Mouse (Mus musculus) layer of hippocampus, postnatal 36 days (tissue): ENCODE results near the gene Vsnl1. TPM values are rescaled to one million over a fixed set of nuclear protein-coding genes. Genes with fewer than 3 reads are reported as not detected.

Experiments
- DNase-seq, 2 experiments: peaks; one replicate each; pipeline ENCODE4 v3.0.0; 2022
- total RNA-seq, 2 experiments: library from RNA; stranded (reverse); gene quantifications; 2 replicates each; pipeline ENCODE4 v1.2.3; 2021

The Vsnl1 gene
- total RNA-seq, 2 experiments from 2014 or later, result 382 to 418 TPM

GRCm38 (mm10) chr12:11379396-11379795, 57.0 kb downstream of the Vsnl1 start:
- DNase-seq, result no peak

- DNase-seq, result peak; percentile 40 to 41
These were observed 66.4 kb downstream of the Vsnl1 start for GRCm38 (mm10) chr12:11370056-11370455.

- DNase-seq, result no peak
These were observed 69.2 kb downstream of the Vsnl1 start for GRCm38 (mm10) chr12:11367099-11367765.

GRCm38 (mm10) chr12:11364870-11365269, 71.5 kb downstream of the Vsnl1 start:
- DNase-seq, result no peak

- DNase-seq, result no peak
These were observed 74.0 kb downstream of the Vsnl1 start for GRCm38 (mm10) chr12:11362435-11362834.

GRCm38 (mm10) chr12:11350895-11351294, 85.5 kb downstream of the Vsnl1 start:
- peak; percentile 69 to 74 for DNase-seq

GRCm38 (mm10) chr12:11349870-11350269, 86.5 kb downstream of the Vsnl1 start:
- DNase-seq, result no peak

GRCm38 (mm10) chr12:11348423-11348822, 88.0 kb downstream of the Vsnl1 start:
- peak; percentile 10 to 37 for DNase-seq

GRCm38 (mm10) chr12:11345963-11346362, 90.5 kb downstream of the Vsnl1 start:
- DNase-seq, result no peak

GRCm38 (mm10) chr12:11342020-11342600, 94.3 kb downstream of the Vsnl1 start:
- no peak for DNase-seq

- DNase-seq, result no peak
These were observed 98.2 kb downstream of the Vsnl1 start for GRCm38 (mm10) chr12:11338251-11338650.

- DNase-seq, result peak in 1 of 2 experiments; percentile 20
These were observed 99.6 kb downstream of the Vsnl1 start for GRCm38 (mm10) chr12:11336845-11337244.

- no peak for DNase-seq
These were observed 109.9 kb downstream of the Vsnl1 start for GRCm38 (mm10) chr12:11326483-11326882.

GRCm38 (mm10) chr12:11324480-11324879, 111.9 kb downstream of the Vsnl1 start:
- DNase-seq, result no peak

GRCm38 (mm10) chr12:11317671-11318070, 118.7 kb downstream of the Vsnl1 start:
- no peak for DNase-seq

- DNase-seq, result no peak
These were observed 122.6 kb downstream of the Vsnl1 start for GRCm38 (mm10) chr12:11313840-11314239.

- DNase-seq, result no peak
These were observed 125.3 kb downstream of the Vsnl1 start for GRCm38 (mm10) chr12:11311106-11311505.

- no peak for DNase-seq
These were observed 129.4 kb downstream of the Vsnl1 start for GRCm38 (mm10) chr12:11306753-11307645.

GRCm38 (mm10) chr12:11300858-11301257, 135.6 kb downstream of the Vsnl1 start:
- no peak for DNase-seq

- DNase-seq, result no peak
These were observed 150.0 kb downstream of the Vsnl1 start for GRCm38 (mm10) chr12:11286382-11286781.

- no peak for DNase-seq
These were observed 154.8 kb downstream of the Vsnl1 start for GRCm38 (mm10) chr12:11281584-11281983.

GRCm38 (mm10) chr12:11279886-11280285, 156.5 kb downstream of the Vsnl1 start:
- no peak for DNase-seq

GRCm38 (mm10) chr12:11277207-11277606, 159.2 kb downstream of the Vsnl1 start:
- no peak for DNase-seq
